Mouse (Mus musculus) embryo, embryonic 10.5 days (tissue): Measurements from ENCODE around the gene Hspb3.

Experiments used
- DNase-seq: peaks from one replicate; pipeline ENCODE4 v3.0.0-alpha.2; 2015; ENCODE audit warnings: low spot score

Gene Hspb3

DNA sequence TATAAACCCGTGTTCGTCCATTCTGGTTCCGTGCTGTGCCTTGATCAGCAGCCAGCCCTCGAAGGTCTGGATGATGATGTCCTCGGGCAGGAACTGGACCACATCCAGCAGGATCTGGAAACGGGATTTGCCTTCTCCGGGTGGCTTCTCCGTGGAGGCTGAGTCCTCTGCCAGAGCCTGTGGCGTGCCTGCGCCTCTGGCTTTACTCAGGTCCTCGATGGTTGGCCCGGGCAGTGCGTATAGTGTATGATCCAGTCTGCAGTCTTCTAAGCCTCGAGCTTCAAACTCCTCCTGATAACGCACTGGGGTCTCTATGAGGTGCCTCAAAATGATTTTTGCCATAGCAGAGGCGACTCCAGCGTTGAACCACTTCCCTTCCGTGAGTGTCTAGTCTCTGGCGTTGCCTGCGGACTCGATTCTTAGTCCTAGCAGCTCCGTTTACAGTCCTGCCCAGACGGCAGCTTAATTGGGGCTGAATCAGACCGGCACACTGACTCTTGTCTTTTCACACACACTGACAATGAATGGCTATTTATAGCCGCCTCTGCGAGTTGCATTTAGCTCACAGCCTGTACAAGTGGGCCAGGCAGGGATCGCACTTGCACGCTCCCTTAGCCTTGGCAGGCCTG lies at the start of gene Hspb3:
TSS of gene Hspb3 (minus strand) at position 526 of the 629 bp plus-strand sequence.
- peak; percentile 42 for DNase-seq

DNA sequence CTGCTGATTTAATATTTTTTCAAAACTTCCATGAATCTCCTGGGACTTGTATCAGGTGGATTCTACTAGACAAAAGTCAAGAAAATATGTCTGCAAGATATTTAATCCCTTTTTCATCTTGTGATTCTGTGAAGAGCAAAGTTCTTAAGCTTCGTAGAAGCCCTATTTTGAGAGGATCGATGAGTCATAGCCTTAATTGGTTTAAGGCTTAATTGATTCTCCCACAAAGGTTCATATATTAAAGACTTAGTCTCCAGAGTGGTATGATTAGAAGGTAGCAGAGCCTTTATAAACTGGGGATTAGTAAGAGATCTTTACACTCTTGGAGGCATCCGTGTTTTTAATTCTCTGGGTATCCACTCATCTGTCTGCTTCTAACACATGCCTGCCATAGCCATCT lies 49.7 kb upstream of the Hspb3 start:
- DNase-seq, result no peak

DNA sequence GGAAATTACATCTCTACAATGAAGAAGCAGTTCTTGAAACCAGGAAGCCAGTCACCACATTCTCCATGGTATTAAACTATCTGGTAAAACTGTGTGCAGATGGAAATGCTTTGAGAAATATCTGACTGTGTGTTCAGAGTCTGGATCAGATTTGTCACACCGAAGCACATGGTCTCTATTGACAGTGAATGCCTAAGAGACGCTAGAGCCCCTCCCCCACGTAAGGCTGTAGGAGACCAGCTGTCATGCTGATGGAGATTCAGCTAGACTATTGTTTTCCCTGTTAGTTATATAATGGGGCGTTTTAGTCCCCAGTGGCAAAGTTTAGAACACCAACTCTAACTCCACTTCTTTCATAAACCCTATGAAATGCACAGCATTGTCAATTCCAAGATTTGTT lies 42.7 kb upstream of the Hspb3 start:
- DNase-seq, result peak; percentile 77

- DNase-seq, result no peak
Measured at GRCm38 (mm10) chr13:113701185-113701584, 37.7 kb upstream of the Hspb3 start.

DNA sequence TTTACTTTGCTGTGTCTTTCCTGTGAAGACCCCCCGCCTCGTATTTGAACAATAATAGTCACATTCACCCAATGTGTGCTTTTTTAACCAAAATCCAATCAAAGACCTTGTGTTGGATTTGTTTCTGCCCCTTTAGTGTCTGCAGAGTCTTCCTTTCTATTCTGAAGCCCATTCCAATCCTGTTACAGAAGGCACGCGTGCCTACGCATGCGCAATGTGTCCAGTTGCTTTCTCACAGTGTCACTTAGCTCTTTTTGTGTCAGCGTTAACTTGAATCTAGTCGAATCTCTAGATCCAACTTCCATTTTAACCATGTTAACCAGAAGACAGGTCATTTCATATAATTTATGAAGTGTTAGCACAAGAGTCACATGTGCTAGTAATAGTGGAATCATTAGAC lies 36.5 kb upstream of the Hspb3 start:
- DNase-seq, result no peak

DNA sequence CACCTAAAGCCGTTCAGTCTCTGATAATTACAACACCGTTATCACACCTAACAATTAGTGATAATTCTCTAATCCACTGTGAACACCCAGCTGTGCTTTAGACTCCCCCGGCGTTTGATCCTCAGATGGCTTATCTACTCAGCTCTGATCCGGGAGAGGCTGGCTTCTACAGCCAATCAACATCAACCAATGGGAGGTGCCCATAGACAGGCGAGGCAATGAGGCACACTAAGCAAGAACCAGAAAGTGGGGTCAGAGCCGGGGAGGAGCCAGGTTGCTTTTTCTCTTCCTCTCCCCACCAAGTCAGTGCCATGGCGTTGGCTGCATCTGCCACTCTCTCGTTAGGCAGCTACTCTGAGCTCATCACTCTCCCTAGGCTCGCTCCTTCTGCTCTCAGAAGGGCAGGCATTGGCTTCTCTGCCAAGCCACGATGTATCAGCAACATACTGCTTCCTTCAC lies 36.0 kb upstream of the Hspb3 start:
- no peak for DNase-seq

GRCm38 (mm10) chr13:113696838-113697321 lies 33.4 kb upstream of the Hspb3 start:
- no peak for DNase-seq

DNA sequence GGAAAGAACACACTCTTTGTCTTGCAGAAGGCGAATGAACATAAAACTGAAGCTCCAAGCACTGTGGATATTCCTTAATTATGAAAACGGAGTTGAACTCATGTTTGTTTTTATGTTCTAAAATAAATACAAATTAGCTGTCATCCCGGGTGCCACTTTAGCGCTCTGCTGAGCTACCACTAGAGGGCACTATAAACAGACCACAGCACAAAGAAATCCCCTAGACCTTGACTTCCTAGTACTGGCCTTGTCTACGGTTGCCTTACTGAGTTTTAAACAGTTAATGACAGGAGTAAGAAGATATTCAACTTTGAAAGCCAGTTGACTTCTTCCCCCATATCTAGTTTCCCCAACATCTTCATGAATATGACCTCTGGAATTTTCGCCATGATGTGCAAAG lies 29.9 kb upstream of the Hspb3 start:
- peak; percentile 72 for DNase-seq

DNA sequence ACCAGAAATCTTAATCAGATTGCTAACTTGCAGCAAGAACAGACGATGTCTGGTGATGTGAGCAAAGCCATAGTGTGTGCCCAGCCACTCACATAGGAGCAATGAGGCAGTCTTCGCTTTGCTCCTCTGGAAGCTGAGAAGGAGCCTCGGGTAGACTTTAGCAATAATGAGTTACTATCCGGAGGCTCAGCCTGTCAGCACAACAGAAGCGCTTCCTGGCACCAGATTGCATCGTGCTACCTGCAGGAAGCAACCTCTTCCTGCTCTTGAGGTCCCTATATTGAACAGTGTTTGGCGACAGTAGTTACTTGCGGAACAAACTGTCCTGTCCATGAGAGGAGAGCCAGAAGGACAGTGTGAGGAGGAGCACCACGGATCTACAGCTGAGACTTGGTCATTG lies 28.2 kb upstream of the Hspb3 start:
- DNase-seq, result no peak

DNA sequence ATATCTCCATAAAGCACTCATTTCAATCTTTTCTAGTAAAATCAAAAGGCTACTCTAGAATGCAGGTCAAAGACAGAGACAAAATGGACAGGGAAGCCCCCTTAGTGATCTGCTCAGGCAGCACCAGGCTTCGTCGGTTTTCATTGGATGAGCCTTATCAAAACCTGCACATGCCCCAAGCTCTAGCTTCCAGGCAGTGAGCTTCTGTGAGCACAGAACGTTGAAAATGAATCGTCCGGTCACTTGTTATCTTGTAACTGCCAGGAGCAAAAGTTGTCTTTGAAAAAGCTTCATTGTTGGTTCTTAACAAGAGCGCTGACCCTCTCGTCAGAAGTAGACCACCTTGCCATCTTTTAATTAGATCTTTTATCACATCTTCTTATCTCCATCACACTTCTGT lies 26.4 kb upstream of the Hspb3 start:
- no peak for DNase-seq

- DNase-seq, result no peak
Measured at GRCm38 (mm10) chr13:113686691-113687121, 23.2 kb upstream of the Hspb3 start.

DNA sequence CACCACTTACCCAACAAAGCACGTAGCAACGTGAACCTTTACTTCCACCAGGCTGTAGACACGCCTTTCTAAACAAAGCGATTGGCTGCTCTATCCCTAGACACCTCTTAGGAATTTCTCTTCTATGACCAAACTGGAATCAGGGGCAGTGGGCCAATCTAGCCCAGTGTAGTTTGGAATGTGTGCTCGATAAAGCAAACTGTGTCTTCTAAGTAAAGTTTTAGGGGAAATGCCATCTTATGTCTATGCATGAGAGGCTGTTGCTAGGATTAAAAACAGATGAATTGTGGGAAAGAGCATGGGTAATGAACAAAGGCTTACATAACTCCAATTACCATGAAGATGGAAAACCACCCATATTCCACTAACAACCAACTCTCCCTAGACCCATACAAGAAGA lies 19.3 kb upstream of the Hspb3 start:
- no peak for DNase-seq

DNA sequence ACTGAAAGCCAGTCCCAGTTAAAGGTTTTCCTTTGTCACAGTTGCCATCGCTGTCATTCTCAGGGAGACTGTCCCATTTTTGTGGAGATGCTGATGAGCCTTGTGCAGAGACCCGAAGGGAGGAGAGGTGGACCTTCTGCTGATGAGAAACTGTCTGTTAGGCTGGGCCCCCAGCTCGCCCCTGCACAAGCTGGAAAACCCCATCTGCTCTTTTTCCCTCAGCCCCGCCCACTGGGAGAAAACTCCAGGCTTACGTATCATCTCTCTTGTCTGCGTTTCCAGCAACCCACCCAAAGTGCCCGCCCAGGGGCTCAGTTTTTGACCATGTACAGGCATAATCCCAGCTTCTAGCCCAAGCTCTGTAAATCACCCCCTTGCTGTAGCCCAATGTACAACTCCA lies 17.2 kb upstream of the Hspb3 start:
- DNase-seq, result no peak

GRCm38 (mm10) chr13:113669459-113670077 lies 6.1 kb upstream of the Hspb3 start:
- DNase-seq, result peak; percentile 91

DNA sequence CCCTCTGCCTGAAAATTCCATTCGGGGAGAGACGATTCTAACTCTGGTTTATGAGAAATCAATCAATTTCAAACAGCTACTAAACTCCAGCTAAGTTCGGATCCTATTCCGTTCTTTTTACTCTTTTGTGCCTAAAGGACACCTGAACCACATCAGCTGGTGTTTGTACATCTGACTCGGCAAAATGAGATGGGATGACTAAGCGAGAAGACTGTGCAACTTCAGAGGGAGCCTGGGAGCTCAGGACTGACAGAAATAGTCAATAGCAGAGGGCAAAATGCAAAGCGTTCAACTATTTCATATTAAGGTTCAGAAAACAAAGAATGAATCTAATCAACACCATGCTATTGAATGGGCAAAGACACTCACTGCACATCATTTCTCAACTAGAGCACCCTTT lies 407 bp upstream of the Hspb3 start:
- peak; percentile 15 for DNase-seq

GRCm38 (mm10) chr13:113661826-113662271 lies 1.6 kb downstream of the Hspb3 start:
- DNase-seq, result no peak

- DNase-seq, result no peak
Measured at GRCm38 (mm10) chr13:113660576-113661310, 2.7 kb downstream of the Hspb3 start.

DNA sequence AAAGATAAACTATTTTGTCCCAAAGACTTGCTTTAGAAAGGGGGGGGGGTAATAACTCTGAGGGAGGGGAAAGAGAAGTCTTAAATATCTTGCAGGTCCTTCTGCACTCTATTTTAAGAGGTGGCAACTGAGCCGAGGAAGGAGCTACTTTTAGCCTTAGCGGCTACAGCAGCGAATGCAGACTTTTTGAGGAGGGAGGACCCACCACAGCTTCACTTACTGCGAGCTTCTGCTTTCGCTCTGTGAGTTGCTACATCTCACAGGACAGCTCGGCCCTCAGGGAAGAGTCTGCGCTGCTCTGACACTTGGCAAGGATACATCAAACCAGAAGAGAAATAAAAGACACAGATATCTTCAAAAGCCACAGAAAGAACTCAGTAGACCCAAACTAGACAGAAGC lies 6.3 kb downstream of the Hspb3 start:
- no peak for DNase-seq

DNA sequence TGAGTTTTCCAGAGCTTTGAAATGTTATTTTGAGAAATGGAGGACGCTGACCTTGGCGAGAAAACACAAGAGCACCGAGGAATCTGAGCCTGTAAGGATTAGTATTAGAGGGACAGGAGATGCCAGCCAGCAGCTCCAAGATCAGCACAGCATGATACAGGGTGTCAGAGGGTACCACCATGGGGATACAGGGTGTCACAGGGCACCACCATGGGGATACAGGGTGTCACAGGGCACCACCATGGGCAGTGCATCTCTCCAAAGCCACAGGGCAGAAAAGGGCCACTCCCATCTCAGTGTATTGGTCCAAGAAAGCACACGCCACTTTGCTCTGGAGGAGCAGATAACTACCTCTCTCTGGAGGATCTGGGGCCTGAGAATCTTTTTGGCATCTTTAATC lies 6.8 kb downstream of the Hspb3 start:
- no peak for DNase-seq

DNA sequence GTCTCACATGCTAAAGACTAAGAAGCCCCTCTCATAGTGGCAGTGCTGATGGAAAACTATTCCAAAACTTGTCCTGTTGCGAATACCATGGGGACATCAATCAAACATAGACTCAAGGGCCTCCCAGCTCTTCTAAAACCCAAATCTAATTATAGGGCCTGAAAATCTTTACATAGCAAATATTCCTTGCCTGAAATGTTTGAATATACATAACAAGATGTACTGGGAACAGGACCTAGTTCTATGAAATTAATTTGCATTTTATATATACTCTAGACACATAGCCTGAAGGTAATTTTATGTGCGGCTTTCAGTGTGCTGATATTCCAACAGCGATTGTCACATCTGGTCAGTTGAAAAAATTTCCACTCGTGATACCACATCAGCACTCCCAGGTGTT lies 8.0 kb downstream of the Hspb3 start:
- DNase-seq, result no peak

- peak; percentile 46 for DNase-seq
Measured at GRCm38 (mm10) chr13:113640944-113641597, 22.4 kb downstream of the Hspb3 start.

- DNase-seq, result peak; percentile 79
Measured at GRCm38 (mm10) chr13:113638914-113639313, 24.6 kb downstream of the Hspb3 start.
